Mouse (Mus musculus): ENCODE data around the gene 1700057G04Rik. TPM values are rescaled to one million over a fixed set of nuclear protein-coding genes. Genes with fewer than 3 reads are reported as not detected.

The 1700057G04Rik gene
- not detected in 2 replicates for polyA plus RNA-seq (2015; fragmentation: Nextera tagmentation; extraction: Ambion mirVana)

DNA sequence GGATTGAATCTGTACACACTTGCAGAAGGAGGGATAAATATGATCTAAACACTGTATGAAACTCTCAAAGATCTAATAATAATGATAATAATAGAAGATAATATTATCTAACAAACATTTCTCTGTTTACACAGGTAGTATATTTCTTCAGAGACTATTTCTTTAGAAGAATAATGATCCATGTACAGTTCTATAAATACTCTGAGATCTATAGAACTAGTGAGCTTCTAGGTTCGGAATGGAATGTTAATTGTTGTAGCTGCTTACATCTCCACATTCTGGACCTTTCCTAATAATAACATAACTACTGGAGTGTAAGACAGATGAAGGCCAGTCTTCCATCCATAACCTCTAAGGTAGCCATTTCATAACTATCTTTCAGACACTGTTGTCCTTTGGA lies at the start of gene 1700057G04Rik:
TSS of gene 1700057G04Rik (plus strand) at position 301 of the 400 bp plus-strand sequence.
- Histone ChIP-seq H3K4me1 (ENCODE audit: control insufficient read depth, insufficient read depth, low read depth, low read length) (no peaks in the 10 kb centered on the region), H3K9me3 (ENCODE audit: control insufficient read depth, low read length) (no peaks in the 10 kb centered on the region), H3K27ac (ENCODE audit: low read depth, low read length) (no peak within 1 kb of the TSS), H3K4me2 (ENCODE audit: low read length) (no peak within 1 kb of the TSS), H3K9ac (ENCODE audit: low read depth, low read length) (no peak within 1 kb of the TSS), H3K4me3 (ENCODE audit: low read length) (no peak within 1 kb of the TSS), H3K36me3 (ENCODE audit: control insufficient read depth, insufficient read depth, low read length) (no peaks in the 10 kb centered on the region), H3K27me3 (replicated peaks; ENCODE audit: control insufficient read depth, insufficient read depth, low read length) (no peaks in the 10 kb centered on the region)
- 97% methylated on average over 1 of the region's 1 CpGs for WGBS
- no peak for ATAC-seq

GRCm38 (mm10) chr9:92260481-92261159 lies 48.6 kb upstream of the 1700057G04Rik start:
- H3K9me3 ChIP-seq (ENCODE audit: control insufficient read depth, low read length), result no peaks in the 10 kb centered on the region
- no peaks in the 10 kb centered on the region for H3K27me3 ChIP-seq (replicated peaks; ENCODE audit: control insufficient read depth, insufficient read depth, low read length)
- no peak for ATAC-seq
- H3K27ac ChIP-seq (ENCODE audit: low read depth, low read length), result no peak overlapping the region
- no peak overlapping the region for H3K9ac ChIP-seq (ENCODE audit: low read depth, low read length)
- H3K4me1 ChIP-seq (ENCODE audit: control insufficient read depth, insufficient read depth, low read depth, low read length), result no peaks in the 10 kb centered on the region
- H3K4me2 ChIP-seq (ENCODE audit: low read length), result no peak overlapping the region
- H3K4me3 ChIP-seq (ENCODE audit: low read length), result no peak overlapping the region
- no peaks in the 10 kb centered on the region for H3K36me3 ChIP-seq (ENCODE audit: control insufficient read depth, insufficient read depth, low read length)
- WGBS, result 86% methylated on average over 7 of the region's 7 CpGs

DNA sequence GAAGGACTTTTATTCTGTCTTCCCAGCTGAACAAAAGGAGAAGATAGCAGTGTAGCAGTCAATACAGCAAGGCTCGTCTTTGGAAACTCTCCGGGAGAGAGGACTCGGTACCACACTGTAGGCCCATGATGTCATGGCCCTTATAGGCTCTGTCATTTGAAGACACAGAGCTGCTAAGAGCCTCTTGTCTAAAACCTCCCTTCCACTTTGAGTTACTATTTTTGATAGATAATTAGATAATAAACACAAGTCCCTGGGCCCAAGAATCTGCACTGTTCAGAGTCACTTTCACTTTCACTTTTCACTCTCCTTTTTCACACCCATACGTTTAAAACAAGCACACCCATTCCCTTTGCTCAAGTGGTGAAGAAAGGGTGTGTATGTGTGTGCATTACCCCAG lies 43.5 kb upstream of the 1700057G04Rik start:
- Histone ChIP-seq H3K4me1 (ENCODE audit: control insufficient read depth, insufficient read depth, low read depth, low read length) (no peaks in the 10 kb centered on the region), H3K9me3 (ENCODE audit: control insufficient read depth, low read length) (no peaks in the 10 kb centered on the region), H3K4me2 (ENCODE audit: low read length) (no peak overlapping the region), H3K27ac (ENCODE audit: low read depth, low read length) (no peak overlapping the region), H3K9ac (ENCODE audit: low read depth, low read length) (no peak overlapping the region), H3K4me3 (ENCODE audit: low read length) (no peak overlapping the region), H3K27me3 (replicated peaks; ENCODE audit: control insufficient read depth, insufficient read depth, low read length) (no peaks in the 10 kb centered on the region), H3K36me3 (ENCODE audit: control insufficient read depth, insufficient read depth, low read length) (no peaks in the 10 kb centered on the region)
- no peak for ATAC-seq
- 90% methylated on average over 4 of the region's 4 CpGs for WGBS

GRCm38 (mm10) chr9:92266558-92267171 lies 42.5 kb upstream of the 1700057G04Rik start:
- H3K27ac ChIP-seq (ENCODE audit: low read depth, low read length), result no peak overlapping the region
- H3K4me1 ChIP-seq (ENCODE audit: control insufficient read depth, insufficient read depth, low read depth, low read length), result no peaks in the 10 kb centered on the region
- H3K4me3 ChIP-seq (ENCODE audit: low read length), result no peak overlapping the region
- no peak overlapping the region for H3K4me2 ChIP-seq (ENCODE audit: low read length)
- no peak overlapping the region for H3K9ac ChIP-seq (ENCODE audit: low read depth, low read length)
- WGBS, result 70% methylated on average over 8 of the region's 8 CpGs
- H3K27me3 ChIP-seq (replicated peaks; ENCODE audit: control insufficient read depth, insufficient read depth, low read length), result no peaks in the 10 kb centered on the region
- H3K36me3 ChIP-seq (ENCODE audit: control insufficient read depth, insufficient read depth, low read length), result no peaks in the 10 kb centered on the region
- no peaks in the 10 kb centered on the region for H3K9me3 ChIP-seq (ENCODE audit: control insufficient read depth, low read length)
- no peak for ATAC-seq

GRCm38 (mm10) chr9:92267732-92268131 lies 41.4 kb upstream of the 1700057G04Rik start:
- H3K4me3 ChIP-seq (ENCODE audit: low read length), result no peak overlapping the region
- no peaks in the 10 kb centered on the region for H3K27me3 ChIP-seq (replicated peaks; ENCODE audit: control insufficient read depth, insufficient read depth, low read length)
- no peak overlapping the region for H3K27ac ChIP-seq (ENCODE audit: low read depth, low read length)
- ATAC-seq, result no peak
- no peaks in the 10 kb centered on the region for H3K4me1 ChIP-seq (ENCODE audit: control insufficient read depth, insufficient read depth, low read depth, low read length)
- H3K4me2 ChIP-seq (ENCODE audit: low read length), result no peak overlapping the region
- no peak overlapping the region for H3K9ac ChIP-seq (ENCODE audit: low read depth, low read length)
- 79% methylated on average over 1 of the region's 1 CpGs for WGBS
- H3K36me3 ChIP-seq (ENCODE audit: control insufficient read depth, insufficient read depth, low read length), result no peaks in the 10 kb centered on the region
- H3K9me3 ChIP-seq (ENCODE audit: control insufficient read depth, low read length), result no peaks in the 10 kb centered on the region

GRCm38 (mm10) chr9:92269829-92270404 lies 39.3 kb upstream of the 1700057G04Rik start:
- no peaks in the 10 kb centered on the region for H3K4me1 ChIP-seq (ENCODE audit: control insufficient read depth, insufficient read depth, low read depth, low read length)
- ATAC-seq, result no peak
- H3K9me3 ChIP-seq (ENCODE audit: control insufficient read depth, low read length), result no peaks in the 10 kb centered on the region
- H3K27ac ChIP-seq (ENCODE audit: low read depth, low read length), result no peak overlapping the region
- no peaks in the 10 kb centered on the region for H3K36me3 ChIP-seq (ENCODE audit: control insufficient read depth, insufficient read depth, low read length)
- no peak overlapping the region for H3K4me3 ChIP-seq (ENCODE audit: low read length)
- no peaks in the 10 kb centered on the region for H3K27me3 ChIP-seq (replicated peaks; ENCODE audit: control insufficient read depth, insufficient read depth, low read length)
- no peak overlapping the region for H3K4me2 ChIP-seq (ENCODE audit: low read length)
- no peak overlapping the region for H3K9ac ChIP-seq (ENCODE audit: low read depth, low read length)
- WGBS, result 95% methylated on average over 5 of the region's 5 CpGs

GRCm38 (mm10) chr9:92270927-92271326 lies 38.2 kb upstream of the 1700057G04Rik start:
- H3K27ac ChIP-seq (ENCODE audit: low read depth, low read length), result no peak overlapping the region
- WGBS, result 48% methylated on average over 4 of the region's 4 CpGs
- no peaks in the 10 kb centered on the region for H3K9me3 ChIP-seq (ENCODE audit: control insufficient read depth, low read length)
- H3K9ac ChIP-seq (ENCODE audit: low read depth, low read length), result no peak overlapping the region
- H3K27me3 ChIP-seq (replicated peaks; ENCODE audit: control insufficient read depth, insufficient read depth, low read length), result no peaks in the 10 kb centered on the region
- H3K4me1 ChIP-seq (ENCODE audit: control insufficient read depth, insufficient read depth, low read depth, low read length), result no peaks in the 10 kb centered on the region
- no peak overlapping the region for H3K4me3 ChIP-seq (ENCODE audit: low read length)
- no peak for ATAC-seq
- H3K36me3 ChIP-seq (ENCODE audit: control insufficient read depth, insufficient read depth, low read length), result no peaks in the 10 kb centered on the region
- H3K4me2 ChIP-seq (ENCODE audit: low read length), result no peak overlapping the region

GRCm38 (mm10) chr9:92272650-92273049 lies 36.5 kb upstream of the 1700057G04Rik start:
- Histone ChIP-seq H3K4me3 (ENCODE audit: low read length) (no peak overlapping the region), H3K4me1 (ENCODE audit: control insufficient read depth, insufficient read depth, low read depth, low read length) (no peaks in the 10 kb centered on the region), H3K36me3 (ENCODE audit: control insufficient read depth, insufficient read depth, low read length) (no peaks in the 10 kb centered on the region), H3K9ac (ENCODE audit: low read depth, low read length) (no peak overlapping the region), H3K27ac (ENCODE audit: low read depth, low read length) (no peak overlapping the region), H3K4me2 (ENCODE audit: low read length) (no peak overlapping the region), H3K27me3 (replicated peaks; ENCODE audit: control insufficient read depth, insufficient read depth, low read length) (no peaks in the 10 kb centered on the region), H3K9me3 (ENCODE audit: control insufficient read depth, low read length) (no peaks in the 10 kb centered on the region)
- ATAC-seq, result no peak
- WGBS, result 90% methylated on average over 4 of the region's 4 CpGs

- no peak for ATAC-seq
- Histone ChIP-seq H3K36me3 (ENCODE audit: control insufficient read depth, insufficient read depth, low read length) (no peaks in the 10 kb centered on the region), H3K4me1 (ENCODE audit: control insufficient read depth, insufficient read depth, low read depth, low read length) (no peaks in the 10 kb centered on the region), H3K4me2 (ENCODE audit: low read length) (no peak overlapping the region), H3K4me3 (ENCODE audit: low read length) (no peak overlapping the region), H3K27ac (ENCODE audit: low read depth, low read length) (no peak overlapping the region), H3K9ac (ENCODE audit: low read depth, low read length) (no peak overlapping the region), H3K27me3 (replicated peaks; ENCODE audit: control insufficient read depth, insufficient read depth, low read length) (no peaks in the 10 kb centered on the region), H3K9me3 (ENCODE audit: control insufficient read depth, low read length) (no peaks in the 10 kb centered on the region)
- 89% methylated on average over 2 of the region's 2 CpGs for WGBS
Measured at GRCm38 (mm10) chr9:92273271-92273670, 35.9 kb upstream of the 1700057G04Rik start.
